Mouse (Mus musculus) liver, embryonic 12.5 days (tissue): Measurements from ENCODE around the gene Lhfp. TPM values are rescaled to one million over a fixed set of nuclear protein-coding genes. Genes with fewer than 3 reads are reported as not detected.
"Not testable (repeated sequence)": the region's sequence is repeated elsewhere in the genome, so short reads cannot be mapped to it uniquely, and the experiment has no call there.

Experiments used
- ATAC-seq: fragments of 200-750 bp; cut with Nextera tagmentation; 2 replicates; pipeline ENCODE4 v1.8.0; 2017; ENCODE audit warnings: moderate number of reproducible peaks, mild to moderate bottlenecking, moderate library complexity
- H3K27ac ChIP-seq: fragments of 300-500 bp; sonication (generic); 2 replicates; pipeline ENCODE4 v1.5.1; 2016; ENCODE audit warnings: mild to moderate bottlenecking
- H3K27me3 ChIP-seq: fragments of 300-500 bp; sonication (generic); replicated peaks from 2 replicates; pipeline ENCODE4 v1.6.1; 2016; ENCODE audit warnings: mild to moderate bottlenecking, moderate library complexity
- H3K36me3 ChIP-seq: fragments of 300-500 bp; sonication (generic); 2 replicates; pipeline ENCODE4 v1.6.1; 2016; ENCODE audit warnings: mild to moderate bottlenecking, moderate library complexity
- H3K4me1 ChIP-seq: fragments of 300-500 bp; sonication (generic); 2 replicates; pipeline ENCODE4 v1.6.1; 2016
- H3K4me2 ChIP-seq: fragments of 300-500 bp; sonication (generic); 2 replicates; pipeline ENCODE4 v1.6.1; 2016; ENCODE audit warnings: mild to moderate bottlenecking, moderate library complexity
- H3K4me3 ChIP-seq: fragments of 300-500 bp; sonication (generic); 2 replicates; pipeline ENCODE4 v1.5.1; 2016; ENCODE audit warnings: mild to moderate bottlenecking, moderate library complexity
- H3K9ac ChIP-seq: fragments of 300-500 bp; sonication (generic); 2 replicates; pipeline ENCODE4 v1.6.1; 2016; ENCODE audit warnings: mild to moderate bottlenecking, moderate library complexity
- H3K9me3 ChIP-seq: fragments of 300-500 bp; sonication (generic); replicated peaks from 2 replicates; pipeline ENCODE4 v1.6.1; 2016; ENCODE audit warnings: mild to moderate bottlenecking, moderate library complexity
- WGBS: fragments of 180-500 bp; shearing (Covaris S2); methylation state at CpG from one replicate; pipeline ENCODE4 v1.1.7; 2016; ENCODE audit not compliant: insufficient replicate concordance; 5-methylcytosine and 5-hydroxymethylcytosine counted together
- polyA plus RNA-seq: library from polyadenylated mRNA; unstranded; fragments of >200 nt; fragmentation: Nextera tagmentation; extraction: Ambion mirVana; gene quantifications from 2 replicates; pipeline ENCODE4 v1.2.1, GENCODE M21; 2016

The Lhfp gene
- polyA plus RNA-seq, 1 experiment from 2014 or later, result 6.3 TPM

GRCm38 (mm10) chr3:53267046-53267445, 225.7 kb downstream of the Lhfp start:
- H3K27me3 ChIP-seq, result no peaks in the 10 kb centered on the region
- H3K4me3 ChIP-seq, result no peak overlapping the region
- H3K4me1 ChIP-seq, result no peaks in the 10 kb centered on the region
- no peak for ATAC-seq
- no peak overlapping the region for H3K9ac ChIP-seq
- 56% methylated on average over 3 of the region's 3 CpGs for WGBS
- no peaks in the 10 kb centered on the region for H3K9me3 ChIP-seq
- H3K36me3 ChIP-seq, result no peaks in the 10 kb centered on the region
- no peak overlapping the region for H3K27ac ChIP-seq
- H3K4me2 ChIP-seq, result no peak overlapping the region

DNA sequence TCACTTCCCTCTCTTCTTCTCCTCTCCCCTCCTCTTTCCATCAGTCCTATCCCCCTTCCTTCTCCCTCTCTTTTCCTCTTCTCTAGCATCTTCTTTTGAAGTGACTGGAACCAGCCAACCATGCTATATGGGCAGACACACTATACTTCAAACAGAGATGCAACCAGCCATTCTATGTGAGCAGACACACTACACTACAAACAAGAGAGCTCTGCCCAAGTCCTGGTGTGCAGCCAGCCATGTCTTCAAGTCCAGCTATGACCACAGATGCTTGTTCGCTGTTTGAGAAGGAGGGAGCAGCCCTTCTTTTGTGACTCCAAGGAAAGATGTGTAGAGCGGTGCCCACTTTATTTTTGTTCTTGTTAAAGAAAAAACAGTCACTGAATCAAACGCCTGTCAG, 231.9 kb downstream of the Lhfp start:
- Histone ChIP-seq H3K9ac (no peak overlapping the region), H3K27me3 (no peaks in the 10 kb centered on the region), H3K4me1 (no peaks in the 10 kb centered on the region), H3K27ac (no peak overlapping the region), H3K36me3 (no peaks in the 10 kb centered on the region), H3K9me3 (no peaks in the 10 kb centered on the region), H3K4me2 (no peak overlapping the region), H3K4me3 (no peak overlapping the region)
- WGBS, result 72% methylated on average over 3 of the region's 3 CpGs
- ATAC-seq, result no peak

DNA sequence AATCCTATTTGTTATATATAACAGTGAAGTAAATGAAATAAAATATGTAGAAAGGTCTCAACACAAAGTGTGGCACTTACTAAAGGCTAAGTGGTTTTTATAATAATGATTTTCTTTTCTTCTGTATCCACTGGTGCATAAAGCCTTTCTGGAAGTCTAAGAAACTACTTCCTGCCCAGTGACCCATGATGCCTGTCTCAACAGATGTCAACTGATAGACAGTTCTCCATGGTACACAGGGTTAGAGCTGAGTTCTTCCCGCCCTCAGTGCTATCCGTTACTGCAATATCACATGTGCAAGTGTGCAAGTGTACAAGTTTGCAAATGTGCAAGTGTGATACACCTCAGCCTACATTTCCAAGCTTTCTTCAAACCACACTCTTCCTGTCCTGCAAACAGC, 236.7 kb downstream of the Lhfp start:
- H3K36me3 ChIP-seq, result no peaks in the 10 kb centered on the region
- H3K4me1 ChIP-seq, result no peaks in the 10 kb centered on the region
- no peak overlapping the region for H3K4me3 ChIP-seq
- no peaks in the 10 kb centered on the region for H3K27me3 ChIP-seq
- WGBS, result 56% methylated on average over 2 of the region's 2 CpGs
- H3K9me3 ChIP-seq, result no peaks in the 10 kb centered on the region
- no peak overlapping the region for H3K4me2 ChIP-seq
- ATAC-seq, result no peak
- H3K9ac ChIP-seq, result no peak overlapping the region
- no peak overlapping the region for H3K27ac ChIP-seq

DNA sequence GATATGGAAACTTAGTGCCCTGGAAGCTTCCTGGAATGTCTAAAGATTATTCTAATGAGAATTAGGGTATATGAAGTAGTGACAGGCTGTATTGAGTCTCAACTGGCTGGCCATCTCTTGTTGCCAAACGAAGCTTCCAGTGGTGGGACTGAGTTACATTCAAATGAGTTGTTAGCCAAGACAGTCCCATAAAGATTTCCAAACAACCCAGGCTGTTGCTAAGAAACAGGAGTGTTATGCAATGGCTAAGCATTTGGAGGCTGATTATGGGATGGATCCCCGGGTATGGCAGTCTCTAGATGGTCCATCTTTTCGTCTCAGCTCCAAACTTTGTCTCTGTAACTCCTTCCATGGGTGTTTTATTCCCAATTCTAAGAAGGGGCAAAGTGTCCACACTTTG, 240.7 kb downstream of the Lhfp start:
- not testable (repeated sequence) for H3K4me2 ChIP-seq, H3K9ac ChIP-seq, H3K4me1 ChIP-seq, H3K4me3 ChIP-seq, H3K27ac ChIP-seq, H3K27me3 ChIP-seq, H3K36me3 ChIP-seq, H3K9me3 ChIP-seq, ATAC-seq
- 56% methylated on average over 3 of the region's 3 CpGs for WGBS

- no peak overlapping the region for H3K9ac ChIP-seq
- H3K27ac ChIP-seq, result no peak overlapping the region
- H3K4me3 ChIP-seq, result no peak overlapping the region
- no peaks in the 10 kb centered on the region for H3K27me3 ChIP-seq
- H3K36me3 ChIP-seq, result no peaks in the 10 kb centered on the region
- no peak for ATAC-seq
- no peak overlapping the region for H3K4me2 ChIP-seq
- no peaks in the 10 kb centered on the region for H3K9me3 ChIP-seq
- H3K4me1 ChIP-seq, result no peaks in the 10 kb centered on the region
- 79% methylated on average over 5 of the region's 5 CpGs for WGBS
Measured at GRCm38 (mm10) chr3:53284023-53284422, 242.7 kb downstream of the Lhfp start.

GRCm38 (mm10) chr3:53284471-53285177, 243.3 kb downstream of the Lhfp start:
- Histone ChIP-seq H3K9me3 (no peaks in the 10 kb centered on the region), H3K4me1 (no peaks in the 10 kb centered on the region), H3K27ac (no peak overlapping the region), H3K9ac (no peak overlapping the region), H3K4me2 (no peak overlapping the region), H3K27me3 (no peaks in the 10 kb centered on the region), H3K4me3 (no peak overlapping the region), H3K36me3 (no peaks in the 10 kb centered on the region)
- 44% methylated on average over 13 of the region's 13 CpGs for WGBS
- no peak for ATAC-seq

GRCm38 (mm10) chr3:53288662-53289061, 247.3 kb downstream of the Lhfp start:
- Histone ChIP-seq H3K4me1 (no peaks in the 10 kb centered on the region), H3K4me2 (no peak overlapping the region), H3K9ac (no peak overlapping the region), H3K27me3 (no peaks in the 10 kb centered on the region), H3K27ac (no peak overlapping the region), H3K36me3 (no peaks in the 10 kb centered on the region), H3K9me3 (no peaks in the 10 kb centered on the region), H3K4me3 (no peak overlapping the region)
- WGBS, result 42% methylated on average over 9 of the region's 9 CpGs
- ATAC-seq, result no peak

GRCm38 (mm10) chr3:53289589-53290219, 248.4 kb downstream of the Lhfp start:
- ATAC-seq, result no peak
- no peak overlapping the region for H3K4me2 ChIP-seq
- no peaks in the 10 kb centered on the region for H3K36me3 ChIP-seq
- no peak overlapping the region for H3K9ac ChIP-seq
- H3K4me3 ChIP-seq, result no peak overlapping the region
- no peaks in the 10 kb centered on the region for H3K4me1 ChIP-seq
- H3K9me3 ChIP-seq, result no peaks in the 10 kb centered on the region
- H3K27me3 ChIP-seq, result no peaks in the 10 kb centered on the region
- 79% methylated on average over 14 of the region's 14 CpGs for WGBS
- H3K27ac ChIP-seq, result no peak overlapping the region

- Histone ChIP-seq H3K36me3 (no peaks in the 10 kb centered on the region), H3K9ac (no peak overlapping the region), H3K9me3 (no peaks in the 10 kb centered on the region), H3K27me3 (no peaks in the 10 kb centered on the region), H3K4me2 (no peak overlapping the region), H3K27ac (no peak overlapping the region), H3K4me3 (no peak overlapping the region), H3K4me1 (no peaks in the 10 kb centered on the region)
- ATAC-seq, result no peak
- WGBS, result 77% methylated on average over 3 of the region's 3 CpGs
Measured at GRCm38 (mm10) chr3:53291185-53291584, 249.9 kb downstream of the Lhfp start.

- no peak for ATAC-seq
- H3K27me3 ChIP-seq, result no peaks in the 10 kb centered on the region
Measured at GRCm38 (mm10) chr3:53291945-53292344, 250.6 kb downstream of the Lhfp start.

GRCm38 (mm10) chr3:53292474-53292873, 251.1 kb downstream of the Lhfp start:
- Histone ChIP-seq H3K4me1 (no peaks in the 10 kb centered on the region), H3K4me2 (no peak overlapping the region), H3K27me3 (no peaks in the 10 kb centered on the region), H3K36me3 (no peaks in the 10 kb centered on the region), H3K4me3 (no peak overlapping the region), H3K9me3 (no peaks in the 10 kb centered on the region), H3K27ac (no peak overlapping the region), H3K9ac (no peak overlapping the region)
- ATAC-seq, result no peak
- WGBS, result 53% methylated on average over 3 of the region's 3 CpGs

More at GRCm38 (mm10) chr3:53291945-53292344, 250.6 kb downstream of the Lhfp start:
- H3K4me2 ChIP-seq, result no peak overlapping the region
- no peak overlapping the region for H3K9ac ChIP-seq
- H3K36me3 ChIP-seq, result no peaks in the 10 kb centered on the region
- WGBS, result 69% methylated on average over 1 of the region's 1 CpGs
- no peaks in the 10 kb centered on the region for H3K9me3 ChIP-seq
- H3K27ac ChIP-seq, result no peak overlapping the region
- H3K4me1 ChIP-seq, result no peaks in the 10 kb centered on the region
- no peak overlapping the region for H3K4me3 ChIP-seq

GRCm38 (mm10) chr3:53292979-53293378, 251.7 kb downstream of the Lhfp start:
- H3K27ac ChIP-seq, result no peak overlapping the region
- 74% methylated on average over 4 of the region's 4 CpGs for WGBS
- H3K9me3 ChIP-seq, result no peaks in the 10 kb centered on the region
- no peaks in the 10 kb centered on the region for H3K27me3 ChIP-seq
- no peak overlapping the region for H3K9ac ChIP-seq
- no peaks in the 10 kb centered on the region for H3K4me1 ChIP-seq
- ATAC-seq, result no peak
- H3K4me2 ChIP-seq, result no peak overlapping the region
- H3K36me3 ChIP-seq, result no peaks in the 10 kb centered on the region
- H3K4me3 ChIP-seq, result no peak overlapping the region
